Mouse (Mus musculus): ENCODE measurements at regions not wholly inside any gene's neighbourhood (a gene's known extent, or its start where the extent isn't known, plus 50 kb on each side); places are given as distances from the start of the nearest gene placed in this dataset.

- 57% methylated on average over 8 of the region's 8 CpGs for WGBS
- H3K4me3 ChIP-seq (replicated peaks; ENCODE audit: extremely low read depth, low read depth, low read length): no peak overlapping the region
- no peak for DNase-seq
- H3K4me1 ChIP-seq (ENCODE audit: control insufficient read depth, insufficient read depth, low read length): no peaks in the 10 kb centered on the region
- TF ChIP-seq CTCF (IDR thresholded peaks at IDR 0.05; ENCODE audit: insufficient read depth, low read length): no peak
- TF ChIP-seq POLR2A (IDR thresholded peaks at IDR 0.05; ENCODE audit: borderline replicate concordance, extremely low read depth, low read depth, low read length): no peak
Observed at GRCm38 (mm10) chr9:94216414-94217279, 321.2 kb downstream of the 1190002N15Rik start.

DNA sequence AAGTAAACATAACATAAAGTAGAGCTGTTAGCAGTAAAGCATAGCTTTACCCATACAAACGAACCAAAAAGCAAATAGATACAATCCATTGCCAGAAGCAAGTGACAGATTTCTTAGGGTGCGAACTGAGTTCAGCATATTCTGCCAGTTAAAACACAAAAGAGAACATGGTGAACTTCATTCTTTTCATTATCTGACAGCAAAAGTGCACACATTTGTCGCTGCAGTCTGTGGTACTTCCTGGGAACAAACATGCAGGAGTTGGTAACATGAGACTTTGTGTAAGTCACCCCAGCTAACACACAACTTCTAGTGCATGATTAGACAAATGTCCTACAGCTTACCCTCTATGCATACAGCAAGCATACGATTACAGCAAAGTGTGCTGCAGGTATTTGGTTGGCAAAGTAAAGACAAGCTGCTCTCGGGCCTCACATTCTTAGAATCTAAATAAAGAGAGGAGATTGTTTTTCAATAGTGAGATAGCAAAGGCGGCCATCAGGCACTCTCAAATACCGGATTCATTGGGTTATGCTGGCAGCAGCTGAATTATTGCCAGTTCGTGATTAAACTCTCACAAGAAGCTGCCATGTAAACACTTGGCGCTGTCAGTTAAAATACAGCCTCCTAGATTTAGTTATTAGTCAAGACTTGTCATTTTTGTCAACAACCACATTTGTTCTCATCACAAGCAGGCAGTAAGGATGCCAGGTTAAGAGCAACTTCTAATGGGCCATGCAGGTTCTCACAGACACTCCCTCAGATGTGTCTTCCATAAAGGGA lies 327.2 kb downstream of the 1190002N15Rik start:
- no peak for TF ChIP-seq POLR2A (IDR thresholded peaks at IDR 0.05; ENCODE audit: borderline replicate concordance, extremely low read depth, low read depth, low read length)
- no peak for TF ChIP-seq CTCF (IDR thresholded peaks at IDR 0.05; ENCODE audit: insufficient read depth, low read length)
- WGBS: 39% methylated on average over 9 of the region's 9 CpGs
- no peak for DNase-seq
- H3K4me3 ChIP-seq (replicated peaks; ENCODE audit: extremely low read depth, low read depth, low read length): no peak overlapping the region
- no peaks in the 10 kb centered on the region for H3K4me1 ChIP-seq (ENCODE audit: control insufficient read depth, insufficient read depth, low read length)

- no peak for DNase-seq
- 89% methylated on average over 3 of the region's 3 CpGs for WGBS
- Histone ChIP-seq H3K4me1 (ENCODE audit: control insufficient read depth, insufficient read depth, low read length) (no peaks in the 10 kb centered on the region), H3K4me3 (replicated peaks; ENCODE audit: extremely low read depth, low read depth, low read length) (no peak overlapping the region)
- TF ChIP-seq CTCF (IDR thresholded peaks at IDR 0.05; ENCODE audit: insufficient read depth, low read length) (no peak), POLR2A (IDR thresholded peaks at IDR 0.05; ENCODE audit: borderline replicate concordance, extremely low read depth, low read depth, low read length) (no peak)
Observed at GRCm38 (mm10) chr9:94208987-94209386, 328.9 kb downstream of the 1190002N15Rik start.

DNA sequence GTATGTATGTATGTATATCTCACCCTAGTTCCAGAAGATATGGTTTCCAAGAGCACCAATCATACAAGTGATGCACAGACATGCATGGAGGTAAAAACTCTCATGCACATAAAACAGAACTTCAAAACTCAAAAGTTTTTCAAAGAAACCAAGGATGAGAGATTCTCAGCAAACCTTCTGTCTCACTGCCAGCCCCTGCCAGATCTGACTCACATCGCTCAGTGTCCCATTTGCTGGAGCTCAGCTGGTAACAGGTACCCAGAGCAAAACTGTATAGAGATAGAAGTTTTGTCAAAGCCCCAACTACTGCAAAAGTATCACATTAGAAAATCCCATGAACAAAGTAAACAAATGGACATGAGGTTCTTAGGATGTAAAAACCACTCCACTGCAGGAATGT lies 337.0 kb downstream of the 1190002N15Rik start:
- TF ChIP-seq POLR2A (IDR thresholded peaks at IDR 0.05; ENCODE audit: borderline replicate concordance, extremely low read depth, low read depth, low read length): no peak
- TF ChIP-seq CTCF (IDR thresholded peaks at IDR 0.05; ENCODE audit: insufficient read depth, low read length): no peak
- DNase-seq: no peak
- H3K4me3 ChIP-seq (replicated peaks; ENCODE audit: extremely low read depth, low read depth, low read length): no peak overlapping the region
- H3K4me1 ChIP-seq (ENCODE audit: control insufficient read depth, insufficient read depth, low read length): no peaks in the 10 kb centered on the region
- WGBS: 97% methylated on average over 1 of the region's 1 CpGs

GRCm38 (mm10) chr9:94199864-94200263 lies 338.0 kb downstream of the 1190002N15Rik start:
- DNase-seq: no peak
- Histone ChIP-seq H3K4me1 (ENCODE audit: control insufficient read depth, insufficient read depth, low read length) (no peaks in the 10 kb centered on the region), H3K4me3 (replicated peaks; ENCODE audit: extremely low read depth, low read depth, low read length) (no peak overlapping the region)
- 73% methylated on average over 2 of the region's 2 CpGs for WGBS
- TF ChIP-seq CTCF (IDR thresholded peaks at IDR 0.05; ENCODE audit: insufficient read depth, low read length) (no peak), POLR2A (IDR thresholded peaks at IDR 0.05; ENCODE audit: borderline replicate concordance, extremely low read depth, low read depth, low read length) (no peak)

- H3K4me1 ChIP-seq (ENCODE audit: control insufficient read depth, insufficient read depth, low read length): no peaks in the 10 kb centered on the region
- 58% methylated on average over 3 of the region's 3 CpGs for WGBS
- no peak for TF ChIP-seq POLR2A (IDR thresholded peaks at IDR 0.05; ENCODE audit: borderline replicate concordance, extremely low read depth, low read depth, low read length)
- TF ChIP-seq CTCF (IDR thresholded peaks at IDR 0.05; ENCODE audit: insufficient read depth, low read length): no peak
- no peak for DNase-seq
- no peak overlapping the region for H3K4me3 ChIP-seq (replicated peaks; ENCODE audit: extremely low read depth, low read depth, low read length)
Observed at GRCm38 (mm10) chr9:94191083-94191482, 346.8 kb downstream of the 1190002N15Rik start.

GRCm38 (mm10) chr9:94189872-94190800 lies 347.7 kb downstream of the 1190002N15Rik start:
- DNase-seq: no peak
- Histone ChIP-seq H3K4me1 (ENCODE audit: control insufficient read depth, insufficient read depth, low read length) (no peaks in the 10 kb centered on the region), H3K4me3 (replicated peaks; ENCODE audit: extremely low read depth, low read depth, low read length) (no peak overlapping the region)
- 58% methylated on average over 2 of the region's 2 CpGs for WGBS
- TF ChIP-seq CTCF (IDR thresholded peaks at IDR 0.05; ENCODE audit: insufficient read depth, low read length) (no peak), POLR2A (IDR thresholded peaks at IDR 0.05; ENCODE audit: borderline replicate concordance, extremely low read depth, low read depth, low read length) (no peak)

- Histone ChIP-seq H3K4me1 (ENCODE audit: control insufficient read depth, insufficient read depth, low read length) (no peaks in the 10 kb centered on the region), H3K4me3 (replicated peaks; ENCODE audit: extremely low read depth, low read depth, low read length) (no peak overlapping the region)
- DNase-seq: no peak
- TF ChIP-seq CTCF (IDR thresholded peaks at IDR 0.05; ENCODE audit: insufficient read depth, low read length): no peak
- TF ChIP-seq POLR2A (IDR thresholded peaks at IDR 0.05; ENCODE audit: borderline replicate concordance, extremely low read depth, low read depth, low read length): no peak
Observed at GRCm38 (mm10) chr9:94188124-94188523, 349.8 kb downstream of the 1190002N15Rik start.
